In genomic region chr2:79334661-79335060, GRCm38 (mm10) we compare ENCODE assay signal across 19 mouse cellular contexts.
"Had no signal": no experiment of that assay in that cellular context is flagged by ENCODE, and none has a peak within 500 bp of the region (broad histone marks: within the 10 kb centered on the region; RNA-seq: fewer than 3 reads in every experiment).

No protein-coding gene starts in this region.

- DNase-seq: liver, embryonic 13.5 days; lung, adult 18-20 months; lung, embryonic 14.5 days; lung, postnatal 10 days; lung, postnatal 4 days; midbrain, embryonic 14.5 days; retina, postnatal 1 day; right cerebral cortex, adult 18-20 months; right cerebral cortex, postnatal 14 days; thymus, adult 2 months; thymus, postnatal 25 days; thymus, postnatal 4 days had no signal

- H3K4me1 ChIP-seq: megakaryocyte, embryonic 14.5 days; midbrain, embryonic 12.5 days; neural tube, embryonic 13.5 days; neural tube, embryonic 15.5 days had no signal

- H3K36me3 ChIP-seq: midbrain, embryonic 10.5 days; midbrain, embryonic 12.5 days; neural tube, embryonic 13.5 days; neural tube, embryonic 15.5 days had no signal

- H3K27ac ChIP-seq: liver, embryonic 13.5 days; midbrain, embryonic 10.5 days; midbrain, embryonic 12.5 days; neural tube, embryonic 13.5 days; neural tube, embryonic 15.5 days had no signal

- ATAC-seq: midbrain, embryonic 16.5 days had no signal

- H3K4me3 ChIP-seq: liver, embryonic 13.5 days; megakaryocyte, embryonic 14.5 days; midbrain, embryonic 10.5 days; midbrain, embryonic 12.5 days; myocyte; neural tube, embryonic 13.5 days; neural tube, embryonic 15.5 days had no signal

- H3K9me3 ChIP-seq: liver, embryonic 13.5 days; megakaryocyte, embryonic 14.5 days; midbrain, embryonic 10.5 days; midbrain, embryonic 12.5 days; neural tube, embryonic 13.5 days; neural tube, embryonic 15.5 days had no signal

- H3K27me3 ChIP-seq: liver, embryonic 13.5 days; megakaryocyte, embryonic 14.5 days; midbrain, embryonic 12.5 days; neural tube, embryonic 13.5 days; neural tube, embryonic 15.5 days had no signal

- H3K9ac ChIP-seq: liver, embryonic 13.5 days; lung, embryonic 14.5 days; midbrain, embryonic 12.5 days; neural tube, embryonic 13.5 days; neural tube, embryonic 15.5 days had no signal
